27 mouse cellular contexts compared by ENCODE assay signal in the genomic region with DNA sequence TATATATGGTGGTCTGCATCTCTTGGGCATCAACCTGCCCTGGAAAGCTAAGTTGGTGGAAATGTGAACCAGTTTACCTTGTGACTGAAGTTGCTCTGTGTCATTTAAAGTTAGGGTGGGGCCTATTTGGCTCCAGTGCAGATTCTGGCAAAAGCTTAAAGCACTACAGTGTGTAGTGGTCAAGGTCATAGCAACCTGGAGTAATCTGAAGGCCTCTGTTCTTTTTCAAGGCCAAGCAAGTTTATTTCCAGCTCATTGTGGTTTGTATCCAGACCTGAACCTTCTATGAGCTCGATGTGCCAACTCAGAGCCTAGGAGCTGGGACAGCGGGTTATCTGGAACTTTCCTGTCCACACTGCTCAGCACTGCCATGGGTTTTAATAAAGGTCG. TPM values are rescaled to one million over a fixed set of nuclear protein-coding genes. Genes with fewer than 3 reads are reported as not detected.
DNase-seq lines count a peak whose midpoint lies in the region; ATAC-seq and TF ChIP-seq lines count a peak whose summit lies in the region.
"Had no signal": no experiment of that assay in that cellular context is flagged by ENCODE, and none has a peak within 500 bp of the region (broad histone marks: within the 10 kb centered on the region; RNA-seq: fewer than 3 reads in every experiment).

No protein-coding gene starts in this region.

- peaks cover 2% of the 10 kb centered on the region; the same call in 1 of the 2 replicates for H3K4me1 ChIP-seq in heart, adult 2 months (ENCODE audit: control insufficient read depth, insufficient read depth, low read length)
- H3K4me1 ChIP-seq in heart, embryonic 16.5 days (ENCODE audit: control insufficient read depth, insufficient read depth, low read length), result peaks cover 32% of the 10 kb centered on the region
- H3K4me1 ChIP-seq in hindbrain, embryonic 16.5 days (ENCODE audit: control insufficient read depth, insufficient read depth, low read depth, low read length), result no peaks in the 10 kb centered on the region
- H3K4me1 ChIP-seq: embryonic facial prominence, embryonic 13.5 days; forebrain, embryonic 13.5 days; hindbrain, embryonic 10.5 days; limb, embryonic 15.5 days; midbrain, embryonic 15.5 days; stomach, embryonic 15.5 days had no signal

- no peak for TF ChIP-seq CTCF in heart, adult 2 months (IDR thresholded peaks at IDR 0.05)

- no peak overlapping the region for H3K4me2 ChIP-seq in heart, embryonic 16.5 days (ENCODE audit: low read depth, low read length)
- H3K4me2 ChIP-seq in hindbrain, embryonic 16.5 days (ENCODE audit: low read length), result no peak overlapping the region
- H3K4me2 ChIP-seq: embryonic facial prominence, embryonic 13.5 days; forebrain, embryonic 13.5 days; limb, embryonic 15.5 days; lung, embryonic 14.5 days; midbrain, embryonic 15.5 days; stomach, embryonic 15.5 days had no signal

- H3K27ac ChIP-seq in heart, adult 2 months, result peak overlapping the region; percentile 47
- H3K27ac ChIP-seq in heart, embryonic 16.5 days (ENCODE audit: low read length), result peak overlapping the region; percentile 86
- no peak overlapping the region for H3K27ac ChIP-seq in hindbrain, embryonic 16.5 days (ENCODE audit: low read depth, low read length)
- H3K27ac ChIP-seq: embryonic facial prominence, embryonic 13.5 days; forebrain, embryonic 13.5 days; hindbrain, embryonic 10.5 days; hindbrain, postnatal 0 days; kidney, postnatal 0 days; limb, embryonic 15.5 days; liver, embryonic 14.5 days; macrophage; midbrain, embryonic 15.5 days; stomach, embryonic 15.5 days had no signal

- no peaks in the 10 kb centered on the region for H3K27me3 ChIP-seq in heart, adult 2 months (ENCODE audit: control insufficient read depth, insufficient read depth, low read length)
- H3K27me3 ChIP-seq in heart, embryonic 16.5 days (ENCODE audit: control insufficient read depth, insufficient read depth, low read length), result no peaks in the 10 kb centered on the region
- no peaks in the 10 kb centered on the region for H3K27me3 ChIP-seq in hindbrain, embryonic 16.5 days (replicated peaks; ENCODE audit: control insufficient read depth, insufficient read depth, low read length)
- H3K27me3 ChIP-seq: embryonic facial prominence, embryonic 13.5 days; forebrain, embryonic 13.5 days; limb, embryonic 15.5 days; midbrain, embryonic 15.5 days; stomach, embryonic 15.5 days had no signal

- intact Hi-C loops in heart, adult 2 months (cut with DNase I), result loop anchor here (5.0 kb wide), 1 partner anchor 69 kb away; no protein-coding TSS in a partner anchor

- no peak overlapping the region for H3K4me3 ChIP-seq in heart, adult 2 months
- no peak overlapping the region for H3K4me3 ChIP-seq in heart, embryonic 16.5 days (ENCODE audit: low read length)
- H3K4me3 ChIP-seq in hindbrain, embryonic 16.5 days (ENCODE audit: low read length), result no peak overlapping the region
- H3K4me3 ChIP-seq: embryonic facial prominence, embryonic 13.5 days; erythroblast, embryonic 14.5 days; forebrain, embryonic 13.5 days; hindbrain, embryonic 10.5 days; limb, embryonic 15.5 days; midbrain, embryonic 15.5 days; stomach, embryonic 15.5 days had no signal

- no peak for TF ChIP-seq EP300 in heart, adult 2 months (IDR thresholded peaks at IDR 0.05; ENCODE audit: insufficient read depth, low read depth, low read length)

- H3K9me3 ChIP-seq in heart, embryonic 16.5 days (replicated peaks; ENCODE audit: control insufficient read depth, low read length), result no peaks in the 10 kb centered on the region
- no peaks in the 10 kb centered on the region for H3K9me3 ChIP-seq in hindbrain, embryonic 16.5 days (ENCODE audit: control insufficient read depth, low read length)
- H3K9me3 ChIP-seq: embryonic facial prominence, embryonic 13.5 days; forebrain, embryonic 13.5 days; G1E; hindbrain, embryonic 10.5 days; limb, embryonic 15.5 days; midbrain, embryonic 15.5 days; stomach, embryonic 15.5 days had no signal

- no peaks in the 10 kb centered on the region for H3K36me3 ChIP-seq in heart, adult 2 months (ENCODE audit: control insufficient read depth, insufficient read depth, low read length)
- H3K36me3 ChIP-seq in heart, embryonic 16.5 days (ENCODE audit: control insufficient read depth, insufficient read depth), result no peaks in the 10 kb centered on the region
- H3K36me3 ChIP-seq in hindbrain, embryonic 16.5 days (ENCODE audit: control insufficient read depth, insufficient read depth, low read length), result no peaks in the 10 kb centered on the region
- H3K36me3 ChIP-seq: limb, embryonic 15.5 days; midbrain, embryonic 15.5 days; stomach, embryonic 15.5 days had no signal

- H3K9ac ChIP-seq in heart, adult 2 months (ENCODE audit: low read depth, low read length), result no peak overlapping the region
- no peak overlapping the region for H3K9ac ChIP-seq in heart, embryonic 16.5 days (ENCODE audit: low read length)
- H3K9ac ChIP-seq in hindbrain, embryonic 16.5 days (ENCODE audit: low read depth, low read length), result no peak overlapping the region
- H3K9ac ChIP-seq: embryonic facial prominence, embryonic 13.5 days; forebrain, embryonic 13.5 days; limb, embryonic 15.5 days; liver, embryonic 14.5 days; lung, embryonic 14.5 days; midbrain, embryonic 15.5 days; stomach, embryonic 15.5 days had no signal

- WGBS in heart, adult 2 months, result 58% methylated on average over 3 of the region's 3 CpGs
- 53% methylated on average over 3 of the region's 3 CpGs for WGBS in heart, embryonic 16.5 days
- WGBS in hindbrain, embryonic 16.5 days, result 90% methylated on average over 3 of the region's 3 CpGs

- DNase-seq in heart, adult 2 months, result peak in 1 of 2 experiments; percentile 9
- no peak for DNase-seq in heart, postnatal 4 days
- DNase-seq in lung, postnatal 36 days, result peak; percentile 15
- DNase-seq in lung, postnatal 25 days (ENCODE audit: low spot score), result no peak
- DNase-seq in ZHBTc4 (ENCODE audit: low read depth, low spot score), result peak; percentile 33
- DNase-seq in cerebellum, adult 11-12 months, result no peak
- DNase-seq: cerebellum, adult 2 months; cerebellum, postnatal 36 days; embryo, embryonic 11 days; gastrocnemius, postnatal 36 days; left cerebral cortex, postnatal 4 days; lung, embryonic 14.5 days had no signal

- TF ChIP-seq POLR2A in heart, adult 2 months (IDR thresholded peaks at IDR 0.05; ENCODE audit: insufficient read depth, low read depth, low read length), result no peak

- no peaks in the 10 kb centered on the region for H3K79me2 ChIP-seq in heart, adult 2 months (replicated peaks; ENCODE audit: control insufficient read depth, insufficient read depth, low read length)

- ATAC-seq in heart, embryonic 16.5 days (replicated peaks; ENCODE audit: extremely low read depth, insufficient read depth, low FRiP score), result peak; percentile 76
- ATAC-seq in hindbrain, embryonic 16.5 days, result no peak
- ATAC-seq: forebrain, embryonic 13.5 days; hindbrain, postnatal 0 days; intestine, embryonic 16.5 days; midbrain, embryonic 15.5 days had no signal

RNA-seq across cellular contexts. Expression of a gene that starts 45.6 kb away (rescaled TPM):
- 10 to 100 TPM in 1 of 2 experiments, 1 to 10 TPM in 1; 9.3 to 11.5 TPM for total RNA-seq in heart, adult 2 months (2021)
- polyA plus RNA-seq in heart, adult 2 months (2012; rRNA removed), result 8.2 and 10.4 TPM in 2 replicates
- total RNA-seq in heart, postnatal 4 days (2021), result 10 to 100 TPM; 19.0 to 20.6 TPM
- 7.9 and 8.0 TPM in 2 replicates for polyA plus RNA-seq in heart, embryonic 16.5 days (2015; fragmentation: Nextera tagmentation; extraction: Ambion mirVana)
- 5.0 and 6.5 TPM in 2 replicates for polyA plus RNA-seq in hindbrain, embryonic 16.5 days (2015; fragmentation: Nextera tagmentation; extraction: Ambion mirVana)

RNA-seq across cellular contexts. Expression of a gene that starts 45.7 kb away (rescaled TPM):
- 10 to 100 TPM; 46.3 to 47.9 TPM for total RNA-seq in heart, adult 2 months (2021)
- polyA plus RNA-seq in heart, adult 2 months (2012; rRNA removed), result 30.2 and 36.4 TPM in 2 replicates
- 10 to 100 TPM; 87.6 to 97.4 TPM for total RNA-seq in heart, postnatal 4 days (2021)
- polyA plus RNA-seq in heart, embryonic 16.5 days (2015; fragmentation: Nextera tagmentation; extraction: Ambion mirVana), result 25.8 and 32.4 TPM in 2 replicates
- 23.0 and 28.5 TPM in 2 replicates for polyA plus RNA-seq in hindbrain, embryonic 16.5 days (2015; fragmentation: Nextera tagmentation; extraction: Ambion mirVana)

Comparison
In these comparisons a context has a peak if more than half of its experiments do, and no peak if none do; other contexts are left out.
1. DNase-seq: peak in lung, postnatal 36 days (single experiment) and ZHBTc4 (single experiment); none in heart, postnatal 4 days (single experiment), lung, postnatal 25 days (single experiment) and cerebellum, adult 11-12 months (single experiment).